Mouse (Mus musculus) forebrain, embryonic 16.5 days (tissue): ENCODE measurements around the gene Ankfn1. TPM values are rescaled to one million over a fixed set of nuclear protein-coding genes. Genes with fewer than 3 reads are reported as not detected.
A peak's percentile ranks its signal among the peaks of the same experiment; 100 is the strongest.

Experiments used
- ATAC-seq: fragments of 200-750 bp; cut with Nextera tagmentation; 2 replicates; pipeline ENCODE4 v1.8.0; 2017; ENCODE audit warnings: mild to moderate bottlenecking, moderate library complexity
- H3K27ac ChIP-seq: fragments of 300-500 bp; sonication (generic); 2 replicates; pipeline ENCODE4 v1.5.1; 2014; ENCODE audit warnings: low read length, control low read depth
- H3K27me3 ChIP-seq: fragments of 300-500 bp; sonication (generic); replicated peaks from 2 replicates; pipeline ENCODE4 v1.6.1; 2014; ENCODE audit warnings: low read length; ENCODE audit not compliant: control insufficient read depth, insufficient read depth
- H3K36me3 ChIP-seq: fragments of 300-500 bp; sonication (generic); 2 replicates; pipeline ENCODE4 v1.6.1; 2014; ENCODE audit not compliant: control insufficient read depth, insufficient read depth
- H3K4me1 ChIP-seq: fragments of 300-500 bp; sonication (generic); replicated peaks from 2 replicates; pipeline ENCODE4 v1.6.1; 2014; ENCODE audit warnings: low read length; ENCODE audit not compliant: control insufficient read depth, insufficient read depth
- H3K4me2 ChIP-seq: fragments of 300-500 bp; sonication (generic); 2 replicates; pipeline ENCODE4 v1.6.1; 2014; ENCODE audit warnings: mild to moderate bottlenecking, low read length, control low read depth
- H3K4me3 ChIP-seq: fragments of 300-500 bp; sonication (generic); replicated peaks from 2 replicates; pipeline ENCODE4 v1.5.1; 2014; ENCODE audit warnings: mild to moderate bottlenecking, low read length, control low read depth
- H3K9ac ChIP-seq: fragments of 300-500 bp; sonication (generic); replicated peaks from 2 replicates; pipeline ENCODE4 v1.6.1; 2014; ENCODE audit warnings: low read depth, low read length, control low read depth
- H3K9me3 ChIP-seq: fragments of 300-500 bp; sonication (generic); 2 replicates; pipeline ENCODE4 v1.6.1; 2016; ENCODE audit warnings: low read length; ENCODE audit not compliant: control insufficient read depth
- WGBS: fragments of 180-500 bp; shearing (Covaris S2); extraction: QIAGEN DNeasy Blood & Tissue Kit; methylation state at CpG from one replicate; pipeline ENCODE4 v1.1.7; 2014; 5-methylcytosine and 5-hydroxymethylcytosine counted together
- polyA plus RNA-seq: library from polyadenylated mRNA; unstranded; fragments of >200 nt; fragmentation: Nextera tagmentation; extraction: Ambion mirVana; gene quantifications from 2 replicates; pipeline ENCODE4 v1.2.1, GENCODE M21; 2015

The Ankfn1 gene
- polyA plus RNA-seq, 1 experiment from 2014 or later: 5.2 TPM

DNA sequence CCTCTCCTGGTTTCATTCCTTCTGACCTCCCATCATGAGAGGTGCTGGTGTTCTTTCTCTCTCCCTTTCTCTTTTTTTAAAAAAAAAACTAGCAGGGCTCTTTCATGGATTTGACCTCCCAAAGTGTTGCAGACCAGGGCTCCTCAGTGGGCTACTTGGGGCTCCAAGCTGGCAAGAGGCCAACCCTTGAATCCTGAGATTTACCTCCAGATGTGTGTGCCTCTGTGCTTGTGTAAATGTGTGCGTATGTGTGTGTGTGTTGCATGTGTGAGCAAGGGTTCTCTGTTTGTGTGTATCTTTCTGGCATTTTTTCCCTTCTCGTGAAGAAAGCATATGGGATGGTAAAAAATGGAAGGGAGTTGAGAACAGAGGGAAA, 394.8 kb downstream of the Ankfn1 start:
- Histone ChIP-seq H3K36me3 (no peaks in the 10 kb centered on the region), H3K9me3 (no peaks in the 10 kb centered on the region), H3K4me2 (no peak overlapping the region), H3K27me3 (no peaks in the 10 kb centered on the region), H3K27ac (no peak overlapping the region), H3K4me1 (peaks cover 9% of the 10 kb centered on the region), H3K4me3 (no peak overlapping the region), H3K9ac (no peak overlapping the region)
- 26% methylated on average over 2 of the region's 2 CpGs for WGBS
- peak; percentile 33; the same call in 1 of the 2 replicates for ATAC-seq

DNA sequence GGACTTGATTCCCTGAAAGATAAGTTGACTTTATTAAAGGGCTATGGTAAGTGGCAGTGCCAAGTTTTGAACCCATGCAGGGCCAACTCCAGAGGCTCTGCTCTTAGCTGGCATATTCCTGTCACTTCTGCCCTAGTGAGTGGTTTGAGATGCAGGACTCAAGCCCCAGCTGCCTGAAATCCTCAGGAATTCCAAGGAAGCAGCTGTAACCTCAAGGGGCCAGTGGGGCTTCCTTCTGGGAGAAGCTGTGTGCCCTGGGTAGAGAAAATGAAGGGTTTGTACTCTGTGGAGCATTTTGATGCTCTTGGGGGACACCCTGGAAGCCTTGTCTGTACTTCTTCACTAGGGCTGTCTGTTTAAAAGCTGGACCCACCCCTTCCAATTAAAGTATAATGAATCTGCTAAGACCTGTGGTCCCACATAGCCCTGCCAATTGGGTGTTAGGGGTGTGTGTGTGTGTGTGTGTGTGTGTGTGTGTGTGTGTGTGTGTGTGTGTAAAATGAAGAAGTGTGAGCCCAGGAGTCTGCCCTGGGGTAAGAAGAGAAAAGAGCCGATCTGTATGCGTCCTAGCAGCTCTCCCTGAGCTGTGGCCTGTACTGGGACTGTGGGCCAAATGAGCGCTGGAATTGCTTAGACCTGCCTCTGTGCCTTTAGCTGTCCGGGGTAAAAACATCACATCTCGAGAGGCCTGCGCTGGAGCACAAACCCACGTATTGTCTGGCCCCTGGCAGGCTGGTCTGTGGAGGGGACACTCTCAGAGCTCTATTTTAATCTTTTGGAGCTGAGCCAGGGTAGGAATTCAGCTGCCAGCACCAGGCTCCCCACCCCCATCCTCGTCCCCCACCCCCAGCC, 395.4 kb downstream of the Ankfn1 start:
- Histone ChIP-seq H3K4me2 (no peak overlapping the region), H3K27ac (peak overlapping the region; percentile 56), H3K4me1 (peaks cover 9% of the 10 kb centered on the region), H3K27me3 (no peaks in the 10 kb centered on the region), H3K9ac (no peak overlapping the region), H3K4me3 (no peak overlapping the region), H3K36me3 (no peaks in the 10 kb centered on the region), H3K9me3 (no peaks in the 10 kb centered on the region)
- WGBS: 2% methylated on average over 8 of the region's 8 CpGs
- ATAC-seq: peak; percentile 97

DNA sequence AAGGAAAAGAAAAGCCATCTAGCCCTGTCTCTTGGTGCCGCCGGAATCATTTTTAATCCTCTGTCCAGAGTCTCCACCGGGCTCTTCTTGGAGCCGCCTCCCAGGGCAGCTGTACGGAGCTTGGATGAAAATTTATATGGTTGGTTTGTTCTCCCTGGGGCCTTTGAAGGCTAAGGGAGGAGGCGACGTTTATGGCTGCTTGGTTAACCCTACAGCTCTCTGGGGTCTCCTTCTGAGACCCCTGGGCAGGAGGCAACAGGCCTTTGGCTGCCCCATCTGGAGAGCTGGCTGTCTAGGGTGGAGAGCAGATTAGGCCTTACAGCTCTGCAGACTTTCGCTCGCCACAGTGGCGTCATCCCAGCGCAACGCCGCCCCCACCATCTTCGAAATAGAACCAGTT, 406.5 kb downstream of the Ankfn1 start:
- no peak overlapping the region for H3K4me3 ChIP-seq
- no peak for ATAC-seq
- no peak overlapping the region for H3K27ac ChIP-seq
- 84% methylated on average over 14 of the region's 14 CpGs for WGBS
- H3K4me2 ChIP-seq: no peak overlapping the region
- no peak overlapping the region for H3K9ac ChIP-seq
- no peaks in the 10 kb centered on the region for H3K27me3 ChIP-seq
- H3K36me3 ChIP-seq: no peaks in the 10 kb centered on the region
- H3K4me1 ChIP-seq: no peaks in the 10 kb centered on the region
- no peaks in the 10 kb centered on the region for H3K9me3 ChIP-seq

- Histone ChIP-seq H3K27ac (no peak overlapping the region), H3K4me1 (no peaks in the 10 kb centered on the region), H3K9me3 (no peaks in the 10 kb centered on the region), H3K27me3 (no peaks in the 10 kb centered on the region), H3K4me3 (no peak overlapping the region), H3K9ac (no peak overlapping the region), H3K4me2 (no peak overlapping the region), H3K36me3 (no peaks in the 10 kb centered on the region)
- WGBS: 89% methylated on average over 7 of the region's 7 CpGs
- ATAC-seq: no peak
Observed at GRCm38 (mm10) chr11:89370373-89370772, 407.1 kb downstream of the Ankfn1 start.

- H3K4me2 ChIP-seq: no peak overlapping the region
- H3K9me3 ChIP-seq: no peaks in the 10 kb centered on the region
- no peak overlapping the region for H3K4me3 ChIP-seq
- no peaks in the 10 kb centered on the region for H3K36me3 ChIP-seq
- H3K27me3 ChIP-seq: no peaks in the 10 kb centered on the region
- H3K4me1 ChIP-seq: no peaks in the 10 kb centered on the region
- WGBS: 92% methylated on average over 3 of the region's 3 CpGs
- no peak for ATAC-seq
- H3K27ac ChIP-seq: no peak overlapping the region
- H3K9ac ChIP-seq: no peak overlapping the region
Observed at GRCm38 (mm10) chr11:89363981-89364380, 413.5 kb downstream of the Ankfn1 start.

DNA sequence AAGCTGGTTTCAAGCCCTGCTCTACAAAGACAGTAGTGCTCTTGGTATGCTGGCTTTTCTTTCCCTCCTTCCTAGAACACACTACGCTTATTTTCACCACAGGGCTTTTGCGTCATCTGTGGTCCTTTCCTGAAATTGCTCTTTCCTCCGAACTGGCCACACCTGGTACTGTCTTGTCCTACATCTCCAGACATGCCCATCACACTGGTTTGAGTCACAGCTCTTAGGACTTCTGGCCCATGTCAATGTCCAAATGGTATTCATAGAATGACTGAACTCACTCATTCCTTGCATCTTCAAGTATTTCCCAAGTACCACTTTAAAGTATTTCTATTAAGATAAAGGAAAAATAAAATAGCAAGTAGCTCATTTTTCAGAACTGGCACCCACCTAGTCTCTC, 416.6 kb downstream of the Ankfn1 start:
- no peak for ATAC-seq
- Histone ChIP-seq H3K9ac (no peak overlapping the region), H3K4me1 (peaks cover 2% of the 10 kb centered on the region; the same call in 1 of the 2 replicates), H3K9me3 (no peaks in the 10 kb centered on the region), H3K36me3 (no peaks in the 10 kb centered on the region), H3K4me2 (no peak overlapping the region), H3K27me3 (no peaks in the 10 kb centered on the region), H3K4me3 (no peak overlapping the region), H3K27ac (no peak overlapping the region)
- WGBS: 91% methylated on average over 3 of the region's 3 CpGs

DNA sequence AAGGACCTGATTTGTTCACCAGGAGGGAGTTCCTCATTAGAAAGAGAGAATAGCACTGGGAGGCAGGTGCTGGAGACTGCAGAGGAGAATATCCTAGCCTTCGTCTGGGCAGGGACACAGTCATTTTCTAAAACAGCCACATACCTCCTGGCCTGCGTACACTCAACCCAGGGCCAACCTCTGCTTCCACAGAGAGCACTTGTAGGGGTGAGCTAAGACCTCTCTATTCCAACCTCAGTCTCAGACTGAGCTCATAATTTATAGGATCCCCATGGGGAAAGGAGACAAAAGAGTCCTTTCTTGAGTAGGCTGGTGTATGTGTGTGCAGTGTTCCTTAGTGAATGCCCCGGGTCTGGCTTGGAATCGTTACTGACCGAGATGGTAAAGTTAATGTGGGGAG, 418.9 kb downstream of the Ankfn1 start:
- H3K27ac ChIP-seq: no peak overlapping the region
- ATAC-seq: no peak
- H3K4me2 ChIP-seq: no peak overlapping the region
- H3K9me3 ChIP-seq: no peaks in the 10 kb centered on the region
- H3K9ac ChIP-seq: no peak overlapping the region
- no peaks in the 10 kb centered on the region for H3K27me3 ChIP-seq
- H3K4me1 ChIP-seq: peaks cover 6% of the 10 kb centered on the region; the same call in 1 of the 2 replicates
- WGBS: 24% methylated on average over 5 of the region's 5 CpGs
- no peak overlapping the region for H3K4me3 ChIP-seq
- H3K36me3 ChIP-seq: no peaks in the 10 kb centered on the region

DNA sequence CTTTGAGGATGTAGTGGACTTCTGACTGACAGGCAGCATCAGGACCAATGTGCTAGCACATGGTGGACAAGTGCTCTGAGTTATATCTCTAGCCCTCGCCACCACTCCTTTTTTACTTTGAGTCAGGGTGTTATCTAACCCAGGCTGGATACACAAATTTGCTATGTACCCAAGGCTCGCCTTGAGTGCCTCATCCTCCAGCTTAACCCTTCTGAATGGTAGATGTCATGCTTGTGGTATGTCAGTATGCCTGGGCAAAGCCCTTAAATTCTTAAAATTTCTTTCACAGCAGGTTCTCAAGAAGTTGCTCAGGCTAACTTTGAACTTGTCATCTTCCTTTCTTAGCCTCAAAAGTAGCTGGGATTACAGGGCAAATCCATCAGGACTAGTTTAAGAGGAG, 421.0 kb downstream of the Ankfn1 start:
- H3K4me3 ChIP-seq: no peak overlapping the region
- no peaks in the 10 kb centered on the region for H3K27me3 ChIP-seq
- H3K36me3 ChIP-seq: no peaks in the 10 kb centered on the region
- H3K27ac ChIP-seq: no peak overlapping the region
- 77% methylated on average over 2 of the region's 2 CpGs for WGBS
- no peaks in the 10 kb centered on the region for H3K9me3 ChIP-seq
- H3K4me2 ChIP-seq: no peak overlapping the region
- H3K4me1 ChIP-seq: peaks cover 6% of the 10 kb centered on the region; the same call in 1 of the 2 replicates
- ATAC-seq: no peak
- H3K9ac ChIP-seq: no peak overlapping the region

DNA sequence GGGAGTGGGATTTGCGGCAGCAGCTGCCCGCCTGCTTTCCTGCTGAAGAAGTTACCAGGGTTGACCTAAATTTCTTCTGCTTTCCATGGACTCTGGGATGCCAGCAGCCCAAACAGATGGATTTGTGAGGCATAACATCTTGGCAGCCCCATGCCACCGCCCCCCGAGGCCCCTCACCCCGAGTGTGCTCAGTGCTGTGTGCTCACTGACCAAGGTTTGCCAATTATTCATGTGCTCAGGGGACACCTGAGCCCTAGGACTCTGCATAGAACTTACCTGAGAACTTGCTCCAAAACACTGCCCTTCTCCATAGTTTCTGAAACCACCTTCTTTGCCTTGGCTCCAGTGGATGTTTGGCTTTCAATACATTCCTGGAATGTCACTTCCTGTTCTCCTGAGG, 421.4 kb downstream of the Ankfn1 start:
- Histone ChIP-seq H3K9me3 (no peaks in the 10 kb centered on the region), H3K36me3 (no peaks in the 10 kb centered on the region), H3K4me2 (no peak overlapping the region), H3K4me3 (no peak overlapping the region), H3K27me3 (no peaks in the 10 kb centered on the region), H3K9ac (no peak overlapping the region), H3K4me1 (peaks cover 6% of the 10 kb centered on the region; the same call in 1 of the 2 replicates), H3K27ac (no peak overlapping the region)
- WGBS: 32% methylated on average over 5 of the region's 5 CpGs
- no peak for ATAC-seq
